Mouse (Mus musculus) stomach, postnatal 0 days (tissue): Measurements from ENCODE around the gene Hoxa10. TPM values are rescaled to one million over a fixed set of nuclear protein-coding genes. Genes with fewer than 3 reads are reported as not detected.

Experiments
- ATAC-seq: fragments of 200-750 bp; cut with Nextera tagmentation; 2 replicates; pipeline ENCODE4 v1.8.0; 2017; ENCODE audit not compliant: low FRiP score, low TSS enrichment
- DNase-seq: peaks from one replicate; pipeline ENCODE4 v3.0.0-alpha.2; 2016; ENCODE audit warnings: low spot score
- H3K27ac ChIP-seq: fragments of 300-500 bp; sonication (generic); replicated peaks from 2 replicates; pipeline ENCODE4 v1.5.1; 2014; ENCODE audit warnings: mild to moderate bottlenecking, control low read depth
- H3K27me3 ChIP-seq: fragments of 300-500 bp; sonication (generic); 2 replicates; pipeline ENCODE4 v1.6.1; 2014; ENCODE audit warnings: low read length; ENCODE audit not compliant: control insufficient read depth, insufficient read depth
- H3K36me3 ChIP-seq: fragments of 300-500 bp; sonication (generic); 2 replicates; pipeline ENCODE4 v1.6.1; 2014; ENCODE audit warnings: low read length, mixed read lengths; ENCODE audit not compliant: control insufficient read depth, insufficient read depth
- H3K4me1 ChIP-seq: fragments of 300-500 bp; sonication (generic); replicated peaks from 2 replicates; pipeline ENCODE4 v1.6.1; 2014; ENCODE audit warnings: antibody characterized with exemption; ENCODE audit not compliant: control insufficient read depth, insufficient read depth
- H3K4me2 ChIP-seq: fragments of 300-500 bp; sonication (generic); replicated peaks from 2 replicates; pipeline ENCODE4 v1.6.1; 2014; ENCODE audit warnings: low read depth, mild to moderate bottlenecking, control low read depth, moderate library complexity
- H3K4me3 ChIP-seq: fragments of 300-500 bp; sonication (generic); 2 replicates; pipeline ENCODE4 v1.5.1; 2014; ENCODE audit warnings: low read depth, low read length, control low read depth
- H3K9ac ChIP-seq: fragments of 300-500 bp; sonication (generic); 2 replicates; pipeline ENCODE4 v1.6.1; 2014; ENCODE audit warnings: mild to moderate bottlenecking, low read length, control low read depth, mixed read lengths
- H3K9me3 ChIP-seq: fragments of 300-500 bp; sonication (generic); 2 replicates; pipeline ENCODE4 v1.6.1; 2016; ENCODE audit warnings: low read length; ENCODE audit not compliant: control insufficient read depth
- CTCF ChIP-seq: IDR thresholded peaks from 2 replicates; pipeline ENCODE4 v1.5.1; 2016; ENCODE audit warnings: antibody characterized with exemption, low read depth, mild to moderate bottlenecking, moderate library complexity
- EP300 ChIP-seq: optimal IDR thresholded peaks from 2 replicates; pipeline ENCODE3; 2016; ENCODE audit warnings: antibody characterized with exemption
- WGBS: fragments of 180-500 bp; shearing (Covaris S2); extraction: QIAGEN DNeasy Blood & Tissue Kit; methylation state at CpG from one replicate; pipeline ENCODE4 v1.1.7; 2014; 5-methylcytosine and 5-hydroxymethylcytosine counted together
- polyA plus RNA-seq: library from polyadenylated mRNA; unstranded; fragments of >200 nt; fragmentation: Nextera tagmentation; extraction: Ambion mirVana; gene quantifications from 2 replicates; pipeline ENCODE4 v1.2.1, GENCODE M21; 2015

Hoxa10 gene
- polyA plus RNA-seq, 1 experiment from 2014 or later: not detected

GRCm38 (mm10) chr6:52252775-52253376 lies 12.2 kb upstream of the Hoxa10 start:
- TF ChIP-seq CTCF (no peak), EP300 (no peak)
- H3K4me1 ChIP-seq: no peaks in the 10 kb centered on the region
- H3K4me3 ChIP-seq: no peak overlapping the region
- DNase-seq (no peak), ATAC-seq (no peak)
- no peaks in the 10 kb centered on the region for H3K36me3 ChIP-seq
- no peak overlapping the region for H3K27ac ChIP-seq
- H3K9ac ChIP-seq: no peak overlapping the region
- H3K27me3 ChIP-seq: peaks cover 30% of the 10 kb centered on the region
- H3K4me2 ChIP-seq: no peak overlapping the region
- WGBS: 2% methylated on average over 35 of the region's 35 CpGs
- H3K9me3 ChIP-seq: no peaks in the 10 kb centered on the region

- DNase-seq: no peak
- ATAC-seq: no peak
- no peaks in the 10 kb centered on the region for H3K4me1 ChIP-seq
- no peak overlapping the region for H3K4me3 ChIP-seq
- WGBS: 6% methylated on average over 24 of the region's 24 CpGs
- no peaks in the 10 kb centered on the region for H3K36me3 ChIP-seq
- no peak overlapping the region for H3K9ac ChIP-seq
- H3K4me2 ChIP-seq: no peak overlapping the region
- peaks cover 33% of the 10 kb centered on the region for H3K27me3 ChIP-seq
- no peak overlapping the region for H3K27ac ChIP-seq
- no peaks in the 10 kb centered on the region for H3K9me3 ChIP-seq
- TF ChIP-seq CTCF (no peak), EP300 (no peak)
These were observed 11.5 kb upstream of the Hoxa10 start for GRCm38 (mm10) chr6:52252016-52252774.

- Histone ChIP-seq H3K36me3 (no peaks in the 10 kb centered on the region), H3K9me3 (no peaks in the 10 kb centered on the region), H3K27me3 (peaks cover 30% of the 10 kb centered on the region), H3K4me1 (no peaks in the 10 kb centered on the region), H3K4me2 (no peak overlapping the region), H3K27ac (no peak overlapping the region), H3K9ac (no peak overlapping the region), H3K4me3 (no peak overlapping the region)
- TF ChIP-seq CTCF (no peak), EP300 (no peak)
- WGBS: 15% methylated on average over 7 of the region's 7 CpGs
- no peak for DNase-seq
- peak; percentile 27; the same call in 1 of the 2 replicates for ATAC-seq
These were observed 10.7 kb upstream of the Hoxa10 start for GRCm38 (mm10) chr6:52251177-52251879.

- no peaks in the 10 kb centered on the region for H3K9me3 ChIP-seq
- H3K36me3 ChIP-seq: no peaks in the 10 kb centered on the region
- no peak for TF ChIP-seq CTCF
- no peak for TF ChIP-seq EP300
- no peak overlapping the region for H3K4me3 ChIP-seq
- H3K9ac ChIP-seq: no peak overlapping the region
- WGBS: 4% methylated on average over 4 of the region's 4 CpGs
- H3K4me1 ChIP-seq: no peaks in the 10 kb centered on the region
- DNase-seq (no peak), ATAC-seq (no peak)
- peaks cover 37% of the 10 kb centered on the region for H3K27me3 ChIP-seq
- H3K4me2 ChIP-seq: no peak overlapping the region
- no peak overlapping the region for H3K27ac ChIP-seq
These were observed 9.2 kb upstream of the Hoxa10 start for GRCm38 (mm10) chr6:52249826-52250225.

- no peak overlapping the region for H3K4me3 ChIP-seq
- no peaks in the 10 kb centered on the region for H3K4me1 ChIP-seq
- H3K4me2 ChIP-seq: no peak overlapping the region
- DNase-seq: no peak
- peaks cover 40% of the 10 kb centered on the region for H3K27me3 ChIP-seq
- no peak for ATAC-seq
- 1% methylated on average over 16 of the region's 16 CpGs for WGBS
- TF ChIP-seq CTCF (no peak), EP300 (no peak)
- H3K27ac ChIP-seq: no peak overlapping the region
- no peak overlapping the region for H3K9ac ChIP-seq
- H3K36me3 ChIP-seq: no peaks in the 10 kb centered on the region
- H3K9me3 ChIP-seq: no peaks in the 10 kb centered on the region
These were observed 8.7 kb upstream of the Hoxa10 start for GRCm38 (mm10) chr6:52249415-52249738.
